Mouse (Mus musculus) hindbrain, embryonic 14.5 days (tissue): ENCODE data around the gene Nbea. TPM values are rescaled to one million over a fixed set of nuclear protein-coding genes. Genes with fewer than 3 reads are reported as not detected.

Experiments
- ATAC-seq: fragments of 200-750 bp; cut with Nextera tagmentation; 2 replicates; pipeline ENCODE4 v1.8.0; 2017; ENCODE audit warnings: moderate number of reproducible peaks, mild to moderate bottlenecking, moderate TSS enrichment, moderate library complexity; ENCODE audit not compliant: low FRiP score
- DNase-seq: peaks from one replicate; pipeline ENCODE4 v3.0.0-alpha.2; 2015; ENCODE audit warnings: low spot score
- H3K27ac ChIP-seq: fragments of 300-500 bp; sonication (generic); 2 replicates; pipeline ENCODE4 v1.5.1; 2014; ENCODE audit warnings: mild to moderate bottlenecking, moderate library complexity
- H3K27me3 ChIP-seq: fragments of 300-500 bp; sonication (generic); 2 replicates; pipeline ENCODE4 v1.6.1; 2014; ENCODE audit warnings: mild to moderate bottlenecking, low read length, mixed read lengths; ENCODE audit not compliant: control insufficient read depth, insufficient read depth
- H3K36me3 ChIP-seq: fragments of 300-500 bp; sonication (generic); replicated peaks from 2 replicates; pipeline ENCODE4 v1.6.1; 2014; ENCODE audit not compliant: control insufficient read depth, insufficient read depth
- H3K4me1 ChIP-seq: fragments of 300-500 bp; sonication (generic); replicated peaks from 2 replicates; pipeline ENCODE4 v1.6.1; 2014; ENCODE audit warnings: antibody characterized with exemption, low read length, mixed read lengths; ENCODE audit not compliant: control insufficient read depth, insufficient read depth
- H3K4me2 ChIP-seq: fragments of 300-500 bp; sonication (generic); replicated peaks from 2 replicates; pipeline ENCODE4 v1.6.1; 2014; ENCODE audit warnings: mild to moderate bottlenecking, moderate library complexity
- H3K4me3 ChIP-seq: fragments of 300-500 bp; sonication (generic); replicated peaks from 2 replicates; pipeline ENCODE4 v1.5.1; 2014; ENCODE audit warnings: mild to moderate bottlenecking, low read length
- H3K9ac ChIP-seq: fragments of 300-500 bp; sonication (generic); 2 replicates; pipeline ENCODE4 v1.6.1; 2014
- H3K9me3 ChIP-seq: fragments of 300-500 bp; sonication (generic); 2 replicates; pipeline ENCODE4 v1.6.1; 2016; ENCODE audit warnings: low read length; ENCODE audit not compliant: control insufficient read depth
- WGBS: fragments of 180-500 bp; shearing (Covaris S2); extraction: QIAGEN DNeasy Blood & Tissue Kit; methylation state at CpG from one replicate; pipeline ENCODE4 v1.1.7; 2014; 5-methylcytosine and 5-hydroxymethylcytosine counted together
- polyA plus RNA-seq: library from polyadenylated mRNA; unstranded; fragments of >200 nt; fragmentation: Nextera tagmentation; extraction: Ambion mirVana; gene quantifications from 2 replicates; pipeline ENCODE4 v1.2.1, GENCODE M21; 2014

Gene Nbea
- polyA plus RNA-seq, 1 experiment from 2014 or later = 86.2 TPM

DNA sequence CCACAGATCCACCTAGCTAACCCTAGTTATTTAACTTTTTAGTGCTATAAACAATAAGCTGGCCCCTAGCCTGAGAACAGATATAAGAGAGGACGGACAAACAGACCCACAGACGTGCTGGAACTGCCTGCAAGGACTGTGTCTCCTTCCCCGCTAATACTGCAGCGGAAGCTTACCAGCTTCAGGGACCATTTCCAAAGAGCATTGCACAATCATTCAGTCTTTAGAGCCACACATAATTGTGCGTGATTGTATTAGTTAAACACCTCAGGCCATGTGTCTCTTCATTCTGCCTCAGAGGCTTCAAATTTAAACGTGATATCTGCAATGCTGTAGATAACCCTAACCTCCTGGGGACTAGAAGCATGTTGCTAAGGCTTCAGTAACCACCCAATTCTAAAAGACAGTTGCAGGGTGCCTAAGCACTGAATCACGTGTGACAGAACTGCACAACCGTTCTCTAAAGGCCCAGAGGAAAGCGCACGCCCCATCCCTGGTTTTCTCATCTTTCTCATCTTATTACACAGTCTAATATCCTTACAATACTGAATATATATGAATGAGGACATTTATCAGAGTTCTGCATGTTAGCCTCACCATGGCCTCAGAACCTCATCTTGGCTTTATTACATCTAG lies 296.2 kb downstream of the Nbea start:
- Histone ChIP-seq H3K9ac (no peak overlapping the region), H3K27me3 (no peaks in the 10 kb centered on the region), H3K4me3 (no peak overlapping the region), H3K4me2 (no peak overlapping the region), H3K4me1 (no peaks in the 10 kb centered on the region), H3K9me3 (no peaks in the 10 kb centered on the region), H3K36me3 (peaks cover 10% of the 10 kb centered on the region; the same call in 1 of the 2 replicates), H3K27ac (0 out of 2 replicates have a peak overlapping the region, but pooled peaks have one; percentile 28)
- WGBS = 66% methylated on average over 10 of the region's 10 CpGs
- DNase-seq (no peak), ATAC-seq (no peak)

DNA sequence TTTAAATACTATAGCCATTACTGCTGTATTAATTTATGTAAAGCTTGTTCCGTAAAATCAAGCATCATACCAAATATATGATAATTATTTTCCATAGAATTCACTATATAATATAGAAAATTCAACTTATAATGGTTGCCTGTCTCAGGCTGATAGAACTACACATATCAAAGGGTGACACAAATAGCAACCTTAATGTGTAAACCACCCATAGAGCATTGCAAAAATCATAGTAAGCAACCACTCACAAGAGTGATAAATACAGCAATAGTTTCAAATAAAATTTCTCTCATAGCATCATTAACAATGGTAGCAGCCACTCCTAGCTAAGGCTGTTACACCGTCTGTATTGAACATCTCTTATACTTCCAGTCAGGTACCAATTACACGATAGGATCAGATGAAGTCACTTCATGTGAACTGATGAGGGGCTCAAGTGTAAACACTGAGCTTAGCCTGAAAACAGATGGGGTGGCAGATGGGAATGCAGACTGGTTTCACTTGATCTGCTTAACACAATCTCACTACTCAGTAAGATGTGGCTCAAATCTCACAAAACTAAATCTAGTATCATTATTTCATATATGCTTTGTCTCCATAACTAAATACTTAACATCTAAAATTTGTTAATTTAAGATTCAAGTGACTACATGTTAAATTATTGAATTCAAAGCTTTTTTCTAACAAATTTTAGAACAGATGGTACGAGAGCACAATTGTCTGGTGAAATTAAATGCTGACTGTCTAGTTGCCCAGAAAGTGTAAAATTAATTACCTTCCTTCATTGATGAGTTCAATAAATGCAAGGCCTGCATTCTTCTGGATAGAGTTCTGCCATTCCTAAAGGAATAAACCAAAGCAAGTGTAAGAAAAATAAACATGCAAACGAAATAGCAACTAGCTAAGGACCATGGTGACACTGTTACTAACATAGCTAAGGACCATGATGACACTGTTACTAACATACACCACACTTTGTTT lies 310.3 kb downstream of the Nbea start:
- ATAC-seq (peak; percentile 64; the same call in 1 of the 2 replicates), DNase-seq (peak; percentile 58)
- no peak overlapping the region for H3K4me2 ChIP-seq
- H3K27me3 ChIP-seq = no peaks in the 10 kb centered on the region
- H3K9ac ChIP-seq = no peak overlapping the region
- peaks cover 4% of the 10 kb centered on the region; the same call in 1 of the 2 replicates for H3K36me3 ChIP-seq
- whole genome bisulfite sequencing = 54% methylated on average over 5 of the region's 5 CpGs
- H3K4me3 ChIP-seq = no peak overlapping the region
- H3K9me3 ChIP-seq = no peaks in the 10 kb centered on the region
- no peaks in the 10 kb centered on the region for H3K4me1 ChIP-seq
- H3K27ac ChIP-seq = no peak overlapping the region

DNA sequence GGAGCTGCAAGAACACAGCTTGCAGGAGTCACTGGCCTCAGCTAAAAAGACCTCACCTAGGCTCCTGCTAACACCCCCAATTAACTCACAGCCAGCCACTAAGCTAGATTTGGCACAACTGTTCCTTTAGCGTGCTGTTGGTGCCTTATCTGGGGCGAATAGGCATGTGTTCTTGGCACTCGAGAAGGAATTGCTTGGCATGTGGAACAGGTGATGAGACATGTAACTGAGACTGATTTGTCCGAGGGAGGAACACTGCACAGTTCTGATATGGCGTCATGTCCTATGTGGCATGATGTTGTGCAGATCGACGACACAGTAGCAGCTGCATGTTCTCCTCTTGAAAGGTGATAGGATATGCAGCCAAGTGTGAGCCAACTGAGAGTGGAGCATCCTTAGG lies 331.0 kb downstream of the Nbea start:
- DNase-seq (no peak), ATAC-seq (no peak)
- H3K9me3 ChIP-seq = no peaks in the 10 kb centered on the region
- H3K4me1 ChIP-seq = no peaks in the 10 kb centered on the region
- peaks cover 27% of the 10 kb centered on the region for H3K36me3 ChIP-seq
- whole genome bisulfite sequencing = 92% methylated on average over 7 of the region's 7 CpGs
- H3K9ac ChIP-seq = no peak overlapping the region
- no peak overlapping the region for H3K27ac ChIP-seq
- no peak overlapping the region for H3K4me3 ChIP-seq
- H3K27me3 ChIP-seq = no peaks in the 10 kb centered on the region
- H3K4me2 ChIP-seq = no peak overlapping the region

DNA sequence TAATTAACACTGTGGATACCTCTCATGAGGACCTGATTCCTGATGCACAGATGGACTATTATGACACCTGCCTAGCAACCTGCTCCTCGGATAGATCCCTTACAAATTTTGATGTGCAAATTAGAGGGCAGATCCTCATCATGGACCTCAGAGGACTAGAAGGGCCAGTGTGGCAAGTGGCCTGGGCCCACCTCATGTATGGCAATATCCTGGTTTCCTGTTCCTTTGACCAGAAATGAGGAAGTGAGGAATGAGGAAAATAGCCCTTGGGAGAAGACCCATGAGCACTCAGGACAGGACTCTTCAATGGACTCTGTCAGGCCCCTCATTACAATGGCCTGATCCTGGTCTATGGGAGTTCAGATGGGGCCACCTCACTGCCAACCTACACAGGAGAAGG lies 336.4 kb downstream of the Nbea start:
- Histone ChIP-seq H3K4me1 (no peaks in the 10 kb centered on the region), H3K27ac (no peak overlapping the region), H3K9me3 (no peaks in the 10 kb centered on the region), H3K4me3 (no peak overlapping the region), H3K36me3 (peaks cover 7% of the 10 kb centered on the region), H3K27me3 (no peaks in the 10 kb centered on the region), H3K9ac (no peak overlapping the region), H3K4me2 (no peak overlapping the region)
- WGBS = 84% methylated on average over 1 of the region's 1 CpGs
- ATAC-seq (no peak), DNase-seq (no peak)

DNA sequence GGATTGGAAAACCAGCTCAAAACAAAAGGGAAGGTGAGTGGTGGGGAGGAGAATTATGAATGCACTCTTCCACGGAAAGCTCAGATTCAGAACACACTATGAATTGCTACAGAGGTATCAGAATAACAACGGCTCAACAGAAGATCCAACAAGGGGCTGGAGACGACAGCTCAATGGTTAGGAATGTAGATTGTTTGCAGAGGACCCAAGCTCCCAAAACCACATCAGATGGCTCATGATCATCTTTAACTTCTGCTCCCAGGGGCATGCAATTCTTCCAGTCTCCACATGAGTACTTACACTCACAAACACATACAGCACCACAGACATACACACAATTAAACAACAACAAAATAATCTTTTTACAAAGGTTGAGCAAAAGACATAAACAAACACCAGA lies 346.3 kb downstream of the Nbea start:
- Histone ChIP-seq H3K9me3 (no peaks in the 10 kb centered on the region), H3K27ac (no peak overlapping the region), H3K4me3 (no peak overlapping the region), H3K27me3 (no peaks in the 10 kb centered on the region), H3K4me2 (no peak overlapping the region), H3K36me3 (no peaks in the 10 kb centered on the region), H3K9ac (no peak overlapping the region), H3K4me1 (no peaks in the 10 kb centered on the region)
- WGBS = 89% methylated on average over 3 of the region's 3 CpGs
- no peak for DNase-seq
- ATAC-seq = no peak

DNA sequence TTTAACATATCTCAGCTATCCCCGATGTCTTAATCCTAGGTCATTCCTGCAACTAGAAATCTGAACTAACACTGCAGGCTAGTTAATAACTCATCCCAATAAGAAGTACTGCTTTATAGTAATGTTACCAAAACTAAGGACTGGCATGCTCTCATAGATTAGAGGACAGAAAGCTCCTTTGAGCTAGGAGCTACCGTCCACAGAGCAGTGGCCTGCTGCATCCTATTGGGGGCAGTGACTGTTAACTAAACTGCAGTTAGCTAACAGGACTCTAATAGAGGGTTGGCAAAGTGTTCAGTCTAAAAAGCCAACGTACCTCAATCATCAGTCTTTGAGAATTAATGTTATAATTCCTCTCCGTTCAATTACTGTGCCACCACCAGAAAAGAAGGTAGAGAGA lies 348.3 kb downstream of the Nbea start:
- DNase-seq (no peak), ATAC-seq (no peak)
- H3K9ac ChIP-seq = no peak overlapping the region
- H3K27ac ChIP-seq = no peak overlapping the region
- H3K36me3 ChIP-seq = no peaks in the 10 kb centered on the region
- H3K4me1 ChIP-seq = no peaks in the 10 kb centered on the region
- H3K27me3 ChIP-seq = no peaks in the 10 kb centered on the region
- no peak overlapping the region for H3K4me2 ChIP-seq
- 75% methylated on average over 4 of the region's 4 CpGs for WGBS
- no peak overlapping the region for H3K4me3 ChIP-seq
- no peaks in the 10 kb centered on the region for H3K9me3 ChIP-seq

DNA sequence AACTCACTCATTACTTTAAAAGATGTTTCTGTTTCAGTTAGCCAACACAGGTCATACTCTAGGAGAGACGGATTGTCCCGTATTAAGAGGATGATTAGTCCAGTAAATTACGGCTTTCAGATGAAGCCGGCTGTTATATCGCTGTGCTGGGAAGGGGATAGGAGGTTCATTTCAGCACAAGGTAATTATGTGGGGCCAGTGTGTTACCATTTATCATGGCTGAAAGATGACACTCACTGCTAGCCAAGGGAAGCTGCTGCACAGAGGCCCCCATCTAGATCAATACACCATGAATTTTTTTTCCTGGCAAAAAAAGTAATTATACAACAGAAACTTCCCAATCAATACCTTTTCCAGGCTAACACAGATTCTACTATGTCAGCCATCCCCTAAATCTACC lies 353.3 kb downstream of the Nbea start:
- Histone ChIP-seq H3K4me1 (peaks cover 14% of the 10 kb centered on the region), H3K4me3 (no peak overlapping the region), H3K27ac (peak overlapping the region; percentile 67; the same call in 1 of the 2 replicates), H3K9me3 (no peaks in the 10 kb centered on the region), H3K27me3 (no peaks in the 10 kb centered on the region), H3K4me2 (no peak overlapping the region), H3K9ac (no peak overlapping the region), H3K36me3 (no peaks in the 10 kb centered on the region)
- DNase-seq (no peak), ATAC-seq (peak; percentile 41; the same call in 1 of the 2 replicates)
- 50% methylated on average over 5 of the region's 5 CpGs for WGBS

DNA sequence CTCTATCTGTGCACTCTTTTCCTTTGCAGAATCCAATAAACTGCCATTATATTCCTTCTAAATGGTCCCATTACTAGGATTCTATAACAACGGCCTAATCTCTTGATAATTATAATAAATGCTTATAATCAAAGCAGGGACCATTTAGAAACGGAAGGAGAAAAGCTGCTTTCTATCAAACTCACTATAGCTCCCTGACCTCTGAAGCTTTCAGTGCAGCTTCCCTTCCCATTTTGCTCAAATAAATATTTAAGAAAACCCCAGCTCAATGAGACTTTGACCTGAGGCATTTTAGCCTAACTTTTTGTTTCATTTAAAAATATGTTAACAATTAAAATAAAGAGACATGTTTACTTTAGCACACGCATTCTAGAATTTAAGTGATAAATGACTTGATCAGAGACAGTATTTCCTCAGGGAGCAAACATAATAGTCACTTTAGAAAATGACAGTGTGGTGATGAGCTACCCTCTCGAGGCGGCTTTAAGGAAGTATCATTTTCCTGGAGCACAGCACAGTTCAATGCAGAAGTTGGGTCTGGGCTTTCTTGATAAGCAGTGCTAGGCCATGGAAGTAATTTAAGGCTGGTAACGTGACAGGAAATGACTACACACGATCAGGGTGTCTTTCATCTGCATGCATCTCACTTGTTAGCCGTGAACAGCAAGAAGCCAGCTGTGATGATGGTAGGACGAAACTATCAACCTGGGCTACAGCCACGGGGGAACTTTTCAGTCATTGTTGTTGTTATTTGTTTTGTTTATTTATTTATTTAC lies 354.8 kb downstream of the Nbea start:
- Histone ChIP-seq H3K27me3 (no peaks in the 10 kb centered on the region), H3K36me3 (no peaks in the 10 kb centered on the region), H3K27ac (peak overlapping the region; percentile 62; the same call in 1 of the 2 replicates), H3K4me1 (peaks cover 20% of the 10 kb centered on the region), H3K9me3 (no peaks in the 10 kb centered on the region), H3K9ac (no peak overlapping the region), H3K4me2 (no peak overlapping the region), H3K4me3 (no peak overlapping the region)
- 46% methylated on average over 10 of the region's 10 CpGs for WGBS
- DNase-seq (no peak), ATAC-seq (no peak)

DNA sequence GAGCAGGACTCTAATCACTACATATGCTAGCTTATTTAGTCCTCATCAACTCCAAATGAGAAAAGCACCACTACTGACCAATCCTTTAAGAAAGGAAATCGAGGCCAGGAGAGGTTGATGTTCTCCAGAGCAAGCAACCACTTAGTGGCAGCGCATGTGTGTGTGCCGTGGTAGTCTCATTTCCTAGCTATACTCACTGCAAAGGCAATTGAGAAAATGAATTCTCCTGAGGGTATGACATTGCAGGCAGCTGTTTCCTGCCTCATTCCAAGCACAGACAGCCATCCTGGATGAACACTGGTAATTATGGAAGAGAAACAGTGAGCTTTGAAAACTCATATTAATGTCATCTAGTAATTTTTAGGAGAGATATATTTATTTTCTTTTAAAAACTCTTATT lies 358.6 kb downstream of the Nbea start:
- Histone ChIP-seq H3K27me3 (no peaks in the 10 kb centered on the region), H3K4me2 (no peak overlapping the region), H3K9ac (no peak overlapping the region), H3K36me3 (no peaks in the 10 kb centered on the region), H3K27ac (0 out of 2 replicates have a peak overlapping the region, but pooled peaks have one; percentile 32), H3K4me3 (no peak overlapping the region), H3K4me1 (peaks cover 20% of the 10 kb centered on the region), H3K9me3 (no peaks in the 10 kb centered on the region)
- ATAC-seq (peak; percentile 61; the same call in 1 of the 2 replicates), DNase-seq (no peak)
- WGBS = 49% methylated on average over 3 of the region's 3 CpGs
